Mouse (Mus musculus) kidney, embryonic 14.5 days (tissue): ENCODE results near the gene Dock6. TPM values are rescaled to one million over a fixed set of nuclear protein-coding genes. Genes with fewer than 3 reads are reported as not detected.
A peak's percentile ranks its signal among the peaks of the same experiment; 100 is the strongest.

Experiments used
- ATAC-seq: fragments of 200-750 bp; cut with Nextera tagmentation; 2 replicates; pipeline ENCODE4 v1.8.0; 2017; ENCODE audit warnings: moderate number of reproducible peaks, mild to moderate bottlenecking, moderate TSS enrichment, moderate library complexity; ENCODE audit not compliant: low FRiP score, low TSS enrichment
- H3K27ac ChIP-seq: fragments of 300-500 bp; sonication (generic); 2 replicates; pipeline ENCODE4 v1.5.1; 2014; ENCODE audit warnings: low read depth, mild to moderate bottlenecking, low read length, moderate library complexity, mixed read lengths
- H3K27me3 ChIP-seq: fragments of 300-500 bp; sonication (generic); 2 replicates; pipeline ENCODE4 v1.6.1; 2014; ENCODE audit warnings: mild to moderate bottlenecking, low read length; ENCODE audit not compliant: control insufficient read depth, insufficient read depth
- H3K36me3 ChIP-seq: fragments of 300-500 bp; sonication (generic); 2 replicates; pipeline ENCODE4 v1.6.1; 2014; ENCODE audit warnings: low read length, mixed read lengths; ENCODE audit not compliant: control insufficient read depth, insufficient read depth
- H3K4me1 ChIP-seq: fragments of 300-500 bp; sonication (generic); 2 replicates; pipeline ENCODE4 v1.6.1; 2014; ENCODE audit warnings: low read length, mixed read lengths; ENCODE audit not compliant: control insufficient read depth, insufficient read depth
- H3K4me2 ChIP-seq: fragments of 300-500 bp; sonication (generic); replicated peaks from 2 replicates; pipeline ENCODE4 v1.6.1; 2014; ENCODE audit warnings: low read depth, mild to moderate bottlenecking, low read length
- H3K4me3 ChIP-seq: fragments of 300-500 bp; sonication (generic); 2 replicates; pipeline ENCODE4 v1.5.1; 2014; ENCODE audit warnings: mild to moderate bottlenecking, low read length
- H3K9ac ChIP-seq: fragments of 300-500 bp; sonication (generic); 2 replicates; pipeline ENCODE4 v1.6.1; 2014; ENCODE audit warnings: low read depth, mild to moderate bottlenecking, low read length, moderate library complexity
- H3K9me3 ChIP-seq: fragments of 300-500 bp; sonication (generic); 2 replicates; pipeline ENCODE4 v1.6.1; 2016; ENCODE audit warnings: low read length; ENCODE audit not compliant: control insufficient read depth
- WGBS: fragments of 180-500 bp; shearing (Covaris S2); extraction: QIAGEN DNeasy Blood & Tissue Kit; methylation state at CpG from one replicate; pipeline ENCODE4 v1.1.7; 2014; 5-methylcytosine and 5-hydroxymethylcytosine counted together
- polyA plus RNA-seq: library from polyadenylated mRNA; unstranded; fragments of >200 nt; fragmentation: Nextera tagmentation; extraction: Ambion mirVana; gene quantifications from 2 replicates; pipeline ENCODE4 v1.2.1, GENCODE M21; 2014

Gene Dock6
- polyA plus RNA-seq, 1 experiment from 2014 or later = 39.7 TPM

DNA sequence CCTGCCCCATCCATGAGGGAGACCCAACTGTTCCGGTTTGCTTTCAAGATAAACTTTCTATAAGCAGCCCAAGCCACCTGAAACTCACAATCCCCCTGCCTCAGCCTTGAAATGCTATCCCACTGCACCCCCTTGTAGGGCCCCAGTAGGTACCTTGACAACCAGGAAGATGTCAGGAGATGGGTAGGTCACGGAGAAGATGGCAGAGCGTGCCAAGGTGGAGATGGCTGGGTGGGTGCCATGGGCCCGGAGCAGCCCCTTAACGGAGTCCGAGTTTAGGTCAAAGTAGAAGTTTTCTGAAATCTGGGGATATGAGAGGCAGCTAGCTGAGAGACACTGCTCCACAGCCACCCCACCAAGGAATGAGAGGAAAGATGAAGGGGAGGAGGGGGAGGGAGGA lies 11.1 kb downstream of the Dock6 start:
- no peak for ATAC-seq
- Histone ChIP-seq H3K36me3 (peaks cover 71% of the 10 kb centered on the region), H3K4me2 (no peak overlapping the region), H3K9ac (no peak overlapping the region), H3K4me3 (no peak overlapping the region), H3K27ac (no peak overlapping the region), H3K27me3 (no peaks in the 10 kb centered on the region), H3K4me1 (peaks cover 7% of the 10 kb centered on the region), H3K9me3 (no peaks in the 10 kb centered on the region)
- 91% methylated on average over 6 of the region's 6 CpGs for WGBS

DNA sequence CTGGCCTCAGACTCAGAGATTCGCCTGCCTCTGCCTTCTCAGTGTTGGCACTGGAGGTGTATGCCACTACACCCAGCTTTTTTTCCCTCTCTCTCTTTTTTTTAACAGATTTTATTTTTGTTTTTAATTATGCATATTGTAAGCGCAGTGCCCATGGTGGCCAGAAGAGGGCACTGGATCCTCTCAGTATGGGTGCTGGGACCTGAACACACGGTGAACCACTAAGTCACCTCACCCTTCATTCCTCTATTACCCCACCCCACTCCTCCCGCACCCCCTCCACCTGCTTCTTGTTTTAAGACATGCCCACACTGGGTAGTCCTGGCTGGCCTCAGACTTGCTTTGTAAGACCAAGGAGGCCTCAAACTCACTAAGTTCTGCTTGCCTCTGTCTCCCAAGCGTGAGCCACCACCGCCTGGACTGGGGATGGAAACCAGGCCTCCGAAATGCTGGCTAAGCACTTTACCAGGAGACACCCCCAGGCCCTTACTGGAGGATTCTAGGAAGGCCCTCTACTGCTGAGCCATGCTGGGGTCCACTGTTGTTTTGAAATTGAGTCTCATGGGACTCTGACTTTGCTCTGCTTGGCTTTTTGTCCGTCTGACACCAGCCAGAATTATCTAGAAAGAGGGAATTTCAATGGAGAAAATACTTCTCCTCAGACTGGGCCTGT lies 12.2 kb downstream of the Dock6 start:
- no peak overlapping the region for H3K4me2 ChIP-seq
- no peak overlapping the region for H3K9ac ChIP-seq
- peaks cover 64% of the 10 kb centered on the region for H3K36me3 ChIP-seq
- no peaks in the 10 kb centered on the region for H3K27me3 ChIP-seq
- WGBS = 66% methylated on average over 8 of the region's 8 CpGs
- H3K27ac ChIP-seq = no peak overlapping the region
- no peaks in the 10 kb centered on the region for H3K4me1 ChIP-seq
- peak; percentile 44; the same call in 1 of the 2 replicates for ATAC-seq
- H3K9me3 ChIP-seq = no peaks in the 10 kb centered on the region
- no peak overlapping the region for H3K4me3 ChIP-seq

DNA sequence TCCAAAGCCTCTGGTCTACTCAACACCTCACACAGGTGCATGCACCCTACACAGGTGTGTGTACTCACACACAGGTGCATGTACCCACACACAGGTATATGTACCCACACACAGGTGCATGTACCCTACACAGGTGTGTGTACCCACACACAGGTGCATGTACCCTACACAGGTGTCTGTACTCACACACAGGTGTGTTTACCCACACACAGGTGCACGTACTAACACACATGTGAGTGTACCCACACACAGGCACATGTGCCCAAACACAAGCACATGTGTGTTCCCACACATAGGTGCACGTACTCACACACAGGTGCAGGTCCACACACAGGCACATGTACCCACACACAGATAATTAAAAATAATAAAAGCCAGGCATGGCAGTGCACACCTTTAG lies 14.7 kb downstream of the Dock6 start:
- no peaks in the 10 kb centered on the region for H3K9me3 ChIP-seq
- H3K4me1 ChIP-seq = no peaks in the 10 kb centered on the region
- H3K27ac ChIP-seq = no peak overlapping the region
- no peak for ATAC-seq
- H3K4me2 ChIP-seq = no peak overlapping the region
- H3K9ac ChIP-seq = no peak overlapping the region
- 90% methylated on average over 2 of the region's 2 CpGs for WGBS
- peaks cover 48% of the 10 kb centered on the region for H3K36me3 ChIP-seq
- no peak overlapping the region for H3K4me3 ChIP-seq
- no peaks in the 10 kb centered on the region for H3K27me3 ChIP-seq

DNA sequence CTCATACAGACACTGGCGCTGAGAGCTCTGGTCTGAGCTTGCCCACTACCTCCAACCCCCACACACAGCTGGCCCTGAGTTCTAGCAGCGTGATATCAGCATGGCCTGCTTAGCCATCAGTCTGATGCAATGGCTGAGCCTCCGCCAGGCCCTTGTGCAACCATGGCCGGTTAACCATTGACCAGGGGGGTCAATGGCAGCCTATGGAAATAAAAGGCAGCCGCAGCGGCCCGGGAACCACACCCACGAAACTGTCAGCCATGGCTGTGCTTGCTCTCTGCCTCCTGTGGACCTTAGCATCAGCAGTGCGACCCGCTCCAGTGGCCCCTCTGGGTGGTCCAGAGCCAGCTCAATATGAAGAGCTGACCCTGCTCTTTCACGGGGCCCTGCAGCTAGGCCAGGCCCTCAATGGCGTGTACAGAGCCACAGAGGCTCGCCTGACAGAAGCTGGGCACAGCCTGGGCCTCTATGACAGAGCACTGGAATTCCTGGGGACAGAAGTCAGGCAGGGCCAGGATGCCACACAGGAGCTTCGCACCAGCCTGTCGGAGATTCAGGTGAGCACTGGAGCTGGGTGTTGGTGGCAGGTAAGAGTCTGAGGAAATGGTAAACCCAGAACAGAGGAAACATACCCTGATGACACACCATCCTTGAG lies 17.1 kb downstream of the Dock6 start, which contains the start of gene Angptl8:
Gene Angptl8, plus strand, starts transcription at position 253 of the 655 bp plus-strand sequence.
- Histone ChIP-seq H3K4me3 (no peak within 1 kb of the TSS), H3K9me3 (no peaks in the 10 kb centered on the region), H3K27ac (peak within 1 kb of the TSS; percentile 49; the same call in 1 of the 2 replicates), H3K4me1 (no peaks in the 10 kb centered on the region), H3K4me2 (no peak within 1 kb of the TSS), H3K9ac (0 out of 2 replicates have a peak within 1 kb of the TSS, but pooled peaks have one; percentile 28), H3K27me3 (no peaks in the 10 kb centered on the region), H3K36me3 (peaks cover 49% of the 10 kb centered on the region)
- peak; percentile 47; the same call in 1 of the 2 replicates for ATAC-seq
- 72% methylated on average over 15 of the region's 15 CpGs for WGBS

GRCm38 (mm10) chr9:21831558-21832240 lies 20.7 kb downstream of the Dock6 start:
- Histone ChIP-seq H3K9me3 (no peaks in the 10 kb centered on the region), H3K36me3 (peaks cover 58% of the 10 kb centered on the region), H3K27me3 (no peaks in the 10 kb centered on the region), H3K4me3 (no peak overlapping the region), H3K9ac (no peak overlapping the region), H3K4me2 (no peak overlapping the region), H3K27ac (no peak overlapping the region), H3K4me1 (no peaks in the 10 kb centered on the region)
- ATAC-seq = no peak
- WGBS = 92% methylated on average over 20 of the region's 20 CpGs

- H3K4me2 ChIP-seq = no peak overlapping the region
- no peak for ATAC-seq
- no peak overlapping the region for H3K9ac ChIP-seq
- H3K36me3 ChIP-seq = peaks cover 55% of the 10 kb centered on the region
- H3K4me3 ChIP-seq = no peak overlapping the region
- WGBS = 81% methylated on average over 11 of the region's 11 CpGs
- H3K27me3 ChIP-seq = no peaks in the 10 kb centered on the region
- no peaks in the 10 kb centered on the region for H3K9me3 ChIP-seq
- H3K27ac ChIP-seq = no peak overlapping the region
- no peaks in the 10 kb centered on the region for H3K4me1 ChIP-seq
Observed at GRCm38 (mm10) chr9:21830936-21831335, 21.5 kb downstream of the Dock6 start.

- Histone ChIP-seq H3K36me3 (peaks cover 54% of the 10 kb centered on the region), H3K4me1 (0 out of 2 replicates have a peak, but pooled peaks cover 1% of the 10 kb centered on the region), H3K27ac (no peak overlapping the region), H3K9me3 (no peaks in the 10 kb centered on the region), H3K9ac (no peak overlapping the region), H3K4me3 (no peak overlapping the region), H3K4me2 (no peak overlapping the region), H3K27me3 (no peaks in the 10 kb centered on the region)
- 87% methylated on average over 5 of the region's 5 CpGs for WGBS
- ATAC-seq = no peak
Observed at GRCm38 (mm10) chr9:21830461-21830850, 22.0 kb downstream of the Dock6 start.

- Histone ChIP-seq H3K4me3 (no peak overlapping the region), H3K9me3 (no peaks in the 10 kb centered on the region), H3K4me1 (0 out of 2 replicates have a peak, but pooled peaks cover 6% of the 10 kb centered on the region), H3K36me3 (peaks cover 50% of the 10 kb centered on the region), H3K27me3 (no peaks in the 10 kb centered on the region), H3K27ac (no peak overlapping the region), H3K9ac (no peak overlapping the region), H3K4me2 (no peak overlapping the region)
- 88% methylated on average over 14 of the region's 14 CpGs for WGBS
- no peak for ATAC-seq
Observed at GRCm38 (mm10) chr9:21829834-21830460, 22.5 kb downstream of the Dock6 start.
